Mouse (Mus musculus) left cerebral cortex, postnatal 10 days (tissue): ENCODE measurements around the gene Olfr1443. TPM values are rescaled to one million over a fixed set of nuclear protein-coding genes. Genes with fewer than 3 reads are reported as not detected.
A peak's percentile ranks its signal among the peaks of the same experiment; 100 is the strongest.

Experiments
- DNase-seq, 2 experiments: peaks; one replicate each; pipeline ENCODE4 v3.0.0; 2021 to 2022; ENCODE audit warnings: low spot score in 2 of 2, mixed read lengths in 1 of 2; ENCODE audit errors: extremely low spot score in 1 of 2
- intact Hi-C: fragments of 180-260 bp; cut with DNase I; formaldehyde crosslinking; loops from one replicate; pipeline ENCODE4 v1.15.1; 2025
- total RNA-seq, 2 experiments: library from RNA; stranded (reverse); gene quantifications; 2 replicates each; pipeline ENCODE4 v1.2.3; 2021

Gene Olfr1443
- total RNA-seq, 2 experiments from 2014 or later, result not detected

DNA sequence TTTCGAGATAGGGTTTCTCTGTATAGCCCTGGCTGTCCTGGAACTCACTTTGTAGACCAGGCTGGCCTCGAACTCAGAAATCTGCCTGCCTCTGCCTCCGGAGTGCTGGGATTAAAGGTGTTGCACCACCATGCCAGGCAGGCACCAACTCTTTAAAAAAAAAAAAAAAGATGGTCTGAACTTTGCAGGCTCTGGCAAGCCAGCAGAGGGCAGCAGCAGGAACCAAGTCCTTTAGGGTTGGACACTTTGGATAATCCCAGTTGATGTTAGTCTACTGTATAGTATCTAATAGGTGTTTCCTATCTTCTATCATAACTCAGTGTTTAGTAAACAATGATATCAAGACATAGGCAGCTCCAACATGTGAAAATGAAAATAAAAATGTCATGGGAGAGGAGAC lies 44.4 kb downstream of the Olfr1443 start:
- intact Hi-C loops, result loop anchor here (5.0 kb wide), 1 partner anchor 75 kb away; the partner anchor contains the start of genes Lpxn and Zfp91
- DNase-seq, result peak in 1 of 2 experiments; percentile 54

DNA sequence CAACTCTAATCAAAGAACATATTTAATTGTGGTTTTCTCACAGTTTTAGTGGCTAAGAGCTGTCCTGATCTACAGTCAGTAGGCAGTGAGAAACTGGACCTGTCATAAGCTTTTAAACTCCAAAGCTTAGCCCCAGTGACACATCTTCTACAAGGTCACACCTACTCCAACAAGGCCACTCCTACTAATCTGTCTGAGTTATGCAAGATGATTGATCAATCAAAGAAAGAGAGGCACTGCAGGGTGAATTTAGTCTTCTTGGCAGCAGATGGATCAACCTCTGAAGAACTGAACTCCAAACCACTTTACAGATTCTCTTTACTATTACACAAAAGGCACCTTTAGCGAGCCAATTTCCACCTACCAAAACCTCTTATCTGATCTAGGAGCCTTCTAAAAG lies 47.9 kb downstream of the Olfr1443 start:
- DNase-seq, result no peak
- intact Hi-C loops, result no loop called here

DNA sequence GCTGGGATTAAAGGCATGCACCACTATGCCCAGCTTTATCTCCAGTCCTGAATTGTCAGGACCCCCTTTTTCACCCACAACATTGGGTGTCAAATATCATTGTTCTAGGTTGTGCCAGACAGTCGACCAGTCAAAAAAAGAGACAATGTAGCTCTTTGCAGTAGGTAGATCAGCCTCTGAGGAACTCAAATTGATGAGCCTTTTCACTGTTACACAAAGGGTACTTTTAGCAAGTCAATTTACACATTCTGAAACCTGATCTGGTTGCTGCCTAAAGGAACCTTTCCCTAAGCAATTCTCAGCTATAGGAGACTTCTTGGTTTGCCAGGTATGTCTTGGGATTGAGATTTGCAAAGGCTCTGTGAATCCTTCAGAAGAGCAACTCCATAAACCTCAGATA lies 53.1 kb downstream of the Olfr1443 start:
- no peak for DNase-seq
- intact Hi-C loops, result no loop called here

GRCm38 (mm10) chr19:12731950-12732349 lies 54.0 kb downstream of the Olfr1443 start:
- intact Hi-C loops, result no loop called here
- DNase-seq, result no peak

Other genes with a start within 250 kb of the Olfr1443 start
- 1 to 10 TPM; 4.8 to 5.1 TPM for gene Mpeg1, start 217.3 kb upstream of the Olfr1443 start, total RNA-seq
- gene Dtx4, start 176.7 kb upstream of the Olfr1443 start, total RNA-seq, result 10 to 100 TPM; 60.3 to 75.4 TPM
- gene Fam111a, start 132.4 kb upstream of the Olfr1443 start, total RNA-seq, result 1 to 10 TPM; 3.7 to 3.9 TPM
- gene Gm4952, start 78.1 kb upstream of the Olfr1443 start, total RNA-seq, result not detected
- not detected for gene Glyat, start 44.8 kb upstream of the Olfr1443 start, total RNA-seq
- not detected for gene Olfr1442, start 7.7 kb upstream of the Olfr1443 start, total RNA-seq
- gene Keg1, start 17.7 kb downstream of the Olfr1443 start, total RNA-seq, result not detected
- gene Cntf, start 87.5 kb downstream of the Olfr1443 start, total RNA-seq, result 1 to 10 TPM; 1.2 to 2.6 TPM
- 10 to 100 TPM; 73.3 to 74.1 TPM for gene Zfp91, start 118.0 kb downstream of the Olfr1443 start, total RNA-seq
- gene Lpxn, start 118.1 kb downstream of the Olfr1443 start, total RNA-seq, result 1 to 10 TPM; 1.1 to 1.5 TPM
- gene Gm5244, start 168.6 kb downstream of the Olfr1443 start, total RNA-seq, result not detected
- gene Olfr1444, start 179.2 kb downstream of the Olfr1443 start, total RNA-seq, result not detected
- gene Olfr1445, start 205.7 kb downstream of the Olfr1443 start, total RNA-seq, result not detected
- gene Olfr1446, start 215.4 kb downstream of the Olfr1443 start, total RNA-seq, result not detected
- gene Olfr1447, start 225.6 kb downstream of the Olfr1443 start, total RNA-seq, result not detected
- gene Olfr1448, start 246.3 kb downstream of the Olfr1443 start, total RNA-seq, result not detected